Mouse (Mus musculus): ENCODE results near the gene Vav2. TPM values are rescaled to one million over a fixed set of nuclear protein-coding genes. Genes with fewer than 3 reads are reported as not detected.

Gene Vav2
- polyA plus RNA-seq, 1 experiment: 30.9 TPM

DNA sequence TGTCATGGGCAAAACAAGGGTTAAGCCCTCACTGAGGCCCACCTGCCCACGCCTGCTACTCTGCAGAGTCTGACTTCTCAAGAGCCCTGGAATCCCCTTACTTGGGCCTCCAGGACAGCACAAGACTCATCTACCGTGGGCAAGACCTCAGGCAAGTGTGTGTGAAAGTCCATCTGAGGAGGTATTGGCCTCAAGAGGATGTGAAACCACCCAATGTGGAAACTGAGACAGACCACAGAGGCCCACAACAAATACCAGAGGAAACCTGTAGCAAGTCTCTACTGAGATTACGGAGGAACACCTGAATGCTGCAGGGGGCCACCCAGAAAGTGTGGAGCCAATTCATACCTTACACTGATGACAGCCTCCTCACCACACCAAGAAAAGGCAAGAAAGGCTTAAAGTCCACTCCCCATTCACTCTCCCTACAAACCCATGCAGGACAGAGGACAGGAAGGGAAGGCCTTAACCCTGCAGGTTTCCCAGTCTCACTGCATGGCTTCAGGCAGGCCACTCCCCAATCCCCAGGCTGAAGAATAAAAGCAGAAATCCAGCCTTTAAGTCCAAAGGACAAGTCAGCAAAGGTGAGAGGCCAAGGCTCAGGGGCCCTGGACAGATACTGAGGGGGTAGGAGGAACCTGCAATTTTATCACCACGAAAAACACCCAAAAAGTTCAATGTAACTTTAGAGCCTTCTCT is 42.6 kb upstream of the Vav2 start:
- TF ChIP-seq CTCF (IDR thresholded peaks at IDR 0.05; ENCODE audit: insufficient read depth, low read length) (no peak), POLR2A (IDR thresholded peaks at IDR 0.05; ENCODE audit: borderline replicate concordance, extremely low read depth, low read depth, low read length) (no peak)

DNA sequence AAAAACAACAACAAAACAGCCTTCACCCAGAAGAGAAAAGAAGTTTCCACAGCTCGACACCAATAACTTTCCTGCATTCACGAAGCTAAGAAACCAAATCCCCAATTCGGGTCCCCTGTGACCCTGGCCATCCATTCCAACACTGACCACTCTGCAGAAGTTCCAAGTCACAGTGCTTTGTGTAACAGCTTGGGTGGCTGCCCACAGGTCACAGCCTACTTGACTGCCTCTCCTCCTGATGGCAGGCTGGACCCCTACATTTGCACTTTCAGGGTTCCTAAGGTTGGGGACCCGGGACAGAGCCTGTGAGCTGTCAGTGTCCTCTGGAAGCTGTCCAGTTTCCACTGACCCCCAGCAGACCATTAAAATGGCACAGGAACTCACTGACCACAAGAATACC is 36.1 kb upstream of the Vav2 start:
- DNase-seq: no peak
- no peak overlapping the region for H3K4me3 ChIP-seq (replicated peaks; ENCODE audit: extremely low read depth, low read depth, low read length)
- 80% methylated on average over 4 of the region's 4 CpGs for WGBS
- TF ChIP-seq CTCF (IDR thresholded peaks at IDR 0.05; ENCODE audit: insufficient read depth, low read length) (no peak), POLR2A (IDR thresholded peaks at IDR 0.05; ENCODE audit: borderline replicate concordance, extremely low read depth, low read depth, low read length) (no peak)
- no peaks in the 10 kb centered on the region; the same call in 1 of the 2 replicates for H3K4me1 ChIP-seq (ENCODE audit: control insufficient read depth, insufficient read depth, low read length)

More for the DNA sequence above, 42.6 kb upstream of the Vav2 start:
- no peak for DNase-seq
- H3K4me1 ChIP-seq (ENCODE audit: control insufficient read depth, insufficient read depth, low read length): peaks cover 14% of the 10 kb centered on the region
- WGBS: 73% methylated on average over 4 of the region's 4 CpGs
- no peak overlapping the region for H3K4me3 ChIP-seq (replicated peaks; ENCODE audit: extremely low read depth, low read depth, low read length)

DNA sequence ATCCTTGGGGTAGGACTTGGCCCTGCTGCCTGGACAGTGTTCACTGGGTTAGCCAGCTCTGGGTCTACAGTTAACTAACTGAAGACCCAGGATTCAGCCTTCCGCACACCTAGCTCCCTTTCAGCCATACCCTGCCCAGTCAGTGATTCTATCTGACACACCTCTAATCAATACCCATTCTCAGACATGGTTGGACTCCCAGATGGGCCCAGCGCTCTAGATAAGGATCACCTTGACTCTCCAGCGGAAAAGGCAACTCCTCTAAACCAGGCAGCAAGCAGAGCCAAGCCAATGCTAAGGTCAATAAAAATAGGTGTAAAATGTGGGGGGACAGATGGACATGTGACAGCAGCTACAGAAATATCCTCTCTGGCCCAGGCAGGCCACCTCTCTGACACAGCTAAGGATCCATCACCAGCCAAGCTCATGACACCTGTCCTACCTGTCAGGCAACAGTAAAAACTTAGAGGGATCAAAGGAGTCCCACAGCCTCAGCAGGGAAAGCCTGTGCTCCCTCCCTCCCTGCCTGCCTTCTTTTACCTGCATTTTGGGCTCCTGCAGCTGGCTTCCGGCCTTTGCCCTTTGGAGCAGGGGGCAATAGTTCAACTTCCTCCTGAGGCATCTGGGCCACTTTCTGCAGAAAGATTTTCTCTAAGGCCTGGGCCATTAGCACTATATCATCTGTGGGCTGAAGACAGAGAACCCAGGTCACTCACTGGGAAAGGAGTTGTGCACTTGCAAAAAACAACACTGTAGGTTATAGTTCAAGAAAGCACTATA is 35.2 kb upstream of the Vav2 start:
- WGBS: 94% methylated on average over 4 of the region's 4 CpGs
- TF ChIP-seq POLR2A (IDR thresholded peaks at IDR 0.05; ENCODE audit: borderline replicate concordance, extremely low read depth, low read depth, low read length) (no peak), CTCF (IDR thresholded peaks at IDR 0.05; ENCODE audit: insufficient read depth, low read length) (no peak)
- Histone ChIP-seq H3K4me1 (ENCODE audit: control insufficient read depth, insufficient read depth, low read length) (no peaks in the 10 kb centered on the region), H3K4me3 (replicated peaks; ENCODE audit: extremely low read depth, low read depth, low read length) (no peak overlapping the region)
- no peak for DNase-seq

DNA sequence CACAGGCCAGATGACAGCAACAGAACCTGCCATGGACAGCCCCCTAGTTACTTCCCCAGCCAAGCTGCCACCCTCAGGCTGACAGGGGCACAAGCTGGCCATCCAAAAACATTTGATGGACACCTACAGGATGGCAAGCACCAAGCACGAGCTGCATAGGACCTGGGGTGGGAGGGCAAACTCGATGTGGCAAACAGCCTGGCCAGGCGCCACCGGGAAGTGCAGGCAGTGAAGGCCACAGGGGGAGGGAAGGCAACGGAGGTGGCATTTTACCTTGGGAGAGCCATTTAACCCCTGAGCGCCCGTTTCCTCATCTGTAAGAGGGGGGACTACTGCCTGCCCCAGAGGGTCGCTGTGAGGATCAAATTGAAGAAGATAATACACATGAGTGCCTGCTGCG is 33.8 kb upstream of the Vav2 start:
- Histone ChIP-seq H3K4me1 (ENCODE audit: control insufficient read depth, insufficient read depth, low read length) (no peaks in the 10 kb centered on the region), H3K4me3 (replicated peaks; ENCODE audit: extremely low read depth, low read depth, low read length) (no peak overlapping the region)
- WGBS: 61% methylated on average over 9 of the region's 9 CpGs
- no peak for DNase-seq
- TF ChIP-seq POLR2A (IDR thresholded peaks at IDR 0.05; ENCODE audit: borderline replicate concordance, extremely low read depth, low read depth, low read length) (no peak), CTCF (IDR thresholded peaks at IDR 0.05; ENCODE audit: insufficient read depth, low read length) (no peak)

DNA sequence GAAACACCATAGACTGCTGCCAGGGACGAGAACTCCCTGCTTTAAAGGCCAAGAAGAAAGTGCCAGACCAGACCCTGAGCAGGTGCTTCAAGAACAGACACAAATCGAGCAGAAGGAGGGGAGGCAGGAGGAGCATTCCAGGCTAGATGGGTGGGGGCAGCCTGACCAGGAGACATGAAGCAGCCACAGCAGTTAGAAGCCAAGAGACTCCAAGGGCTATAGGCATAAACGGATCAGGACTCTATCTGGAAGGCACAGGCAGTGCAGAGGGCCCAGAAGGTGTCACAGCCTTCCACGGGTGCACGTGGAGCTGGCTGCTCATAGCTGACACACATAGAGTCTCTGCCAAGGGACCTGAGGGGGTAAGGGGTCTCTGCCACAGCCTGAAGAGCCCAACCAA is 33.3 kb upstream of the Vav2 start:
- TF ChIP-seq CTCF (IDR thresholded peaks at IDR 0.05; ENCODE audit: insufficient read depth, low read length) (no peak), POLR2A (IDR thresholded peaks at IDR 0.05; ENCODE audit: borderline replicate concordance, extremely low read depth, low read depth, low read length) (no peak)
- Histone ChIP-seq H3K4me3 (replicated peaks; ENCODE audit: extremely low read depth, low read depth, low read length) (no peak overlapping the region), H3K4me1 (ENCODE audit: control insufficient read depth, insufficient read depth, low read length) (no peaks in the 10 kb centered on the region)
- 81% methylated on average over 5 of the region's 5 CpGs for WGBS
- DNase-seq: no peak

DNA sequence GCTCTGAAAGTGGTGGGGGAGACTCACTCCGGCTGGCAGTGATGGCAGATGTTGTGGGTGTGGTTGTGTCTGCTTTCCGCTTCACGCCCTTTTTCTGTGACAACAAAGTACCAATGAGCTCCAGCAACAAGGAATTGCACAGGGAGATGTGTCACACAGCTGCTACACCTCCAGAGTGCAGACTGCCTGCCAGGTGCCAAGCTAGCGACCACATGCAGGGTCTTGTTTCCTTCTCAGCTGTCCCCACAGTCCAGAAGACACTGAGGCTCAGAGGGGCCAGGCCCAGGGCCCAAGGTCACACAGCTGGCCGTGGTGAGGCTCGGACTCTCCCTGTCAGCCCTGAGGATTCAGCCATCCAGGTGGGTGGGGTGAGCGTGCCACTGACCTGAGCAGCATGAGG is 32.9 kb upstream of the Vav2 start:
- no peak for TF ChIP-seq CTCF (IDR thresholded peaks at IDR 0.05; ENCODE audit: insufficient read depth, low read length)
- TF ChIP-seq POLR2A (IDR thresholded peaks at IDR 0.05; ENCODE audit: borderline replicate concordance, extremely low read depth, low read depth, low read length): no peak

DNA sequence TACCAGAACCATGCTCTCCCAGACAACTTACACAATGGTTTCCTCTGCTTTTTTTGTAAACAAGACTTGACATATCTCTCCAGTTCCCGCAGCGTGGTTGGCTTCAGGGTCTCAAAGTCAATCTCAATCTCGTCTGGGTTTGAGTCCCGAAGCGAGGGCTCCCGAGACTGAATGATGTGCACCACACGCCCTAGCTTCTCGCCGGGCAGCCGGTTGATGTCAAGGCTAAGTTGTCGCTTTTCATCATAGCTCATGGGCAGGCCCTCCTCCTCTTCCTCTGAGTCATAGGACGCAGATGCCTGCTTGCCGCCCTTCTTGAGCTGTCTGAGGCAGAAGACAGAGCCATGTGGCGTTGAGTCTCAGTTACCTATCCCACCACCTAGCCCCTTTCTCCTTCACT is 23.4 kb upstream of the Vav2 start:
- TF ChIP-seq CTCF (IDR thresholded peaks at IDR 0.05; ENCODE audit: insufficient read depth, low read length) (no peak), POLR2A (IDR thresholded peaks at IDR 0.05; ENCODE audit: borderline replicate concordance, extremely low read depth, low read depth, low read length) (no peak)
- no peaks in the 10 kb centered on the region for H3K4me1 ChIP-seq (ENCODE audit: control insufficient read depth, insufficient read depth, low read length)
- 75% methylated on average over 14 of the region's 14 CpGs for WGBS
- no peak for DNase-seq
- H3K4me3 ChIP-seq (replicated peaks; ENCODE audit: extremely low read depth, low read depth, low read length): no peak overlapping the region

More for the DNA sequence above, 32.9 kb upstream of the Vav2 start:
- DNase-seq: no peak
- H3K4me3 ChIP-seq (replicated peaks; ENCODE audit: extremely low read depth, low read depth, low read length): no peak overlapping the region
- no peaks in the 10 kb centered on the region for H3K4me1 ChIP-seq (ENCODE audit: control insufficient read depth, insufficient read depth, low read length)
- 88% methylated on average over 7 of the region's 7 CpGs for WGBS

DNA sequence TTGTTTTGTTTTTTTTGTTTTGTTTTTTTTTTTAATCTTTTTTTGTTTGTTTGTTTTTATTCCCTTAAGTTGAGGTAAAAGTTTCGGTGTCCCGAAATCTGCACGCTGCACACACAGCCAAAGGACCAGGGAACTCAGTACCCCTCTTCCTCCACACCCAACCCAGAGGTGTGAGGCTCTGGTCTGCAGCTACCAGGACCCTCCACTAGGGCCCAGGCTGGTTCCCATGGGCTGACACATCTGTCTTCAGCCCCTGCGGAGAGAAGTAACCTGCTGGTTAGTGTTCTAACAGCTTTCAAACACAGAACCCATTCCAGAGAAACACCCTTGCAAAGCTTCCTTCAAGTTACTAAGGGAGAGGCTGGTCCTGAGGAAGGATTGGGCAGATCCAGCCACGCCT is 20.9 kb upstream of the Vav2 start:
- TF ChIP-seq CTCF (IDR thresholded peaks at IDR 0.05; ENCODE audit: insufficient read depth, low read length) (no peak), POLR2A (IDR thresholded peaks at IDR 0.05; ENCODE audit: borderline replicate concordance, extremely low read depth, low read depth, low read length) (no peak)
- no peak overlapping the region for H3K4me3 ChIP-seq (replicated peaks; ENCODE audit: extremely low read depth, low read depth, low read length)
- 89% methylated on average over 5 of the region's 5 CpGs for WGBS
- DNase-seq: no peak
- H3K4me1 ChIP-seq (ENCODE audit: control insufficient read depth, insufficient read depth, low read length): 0 out of 2 replicates have a peak, but pooled peaks cover 1% of the 10 kb centered on the region

DNA sequence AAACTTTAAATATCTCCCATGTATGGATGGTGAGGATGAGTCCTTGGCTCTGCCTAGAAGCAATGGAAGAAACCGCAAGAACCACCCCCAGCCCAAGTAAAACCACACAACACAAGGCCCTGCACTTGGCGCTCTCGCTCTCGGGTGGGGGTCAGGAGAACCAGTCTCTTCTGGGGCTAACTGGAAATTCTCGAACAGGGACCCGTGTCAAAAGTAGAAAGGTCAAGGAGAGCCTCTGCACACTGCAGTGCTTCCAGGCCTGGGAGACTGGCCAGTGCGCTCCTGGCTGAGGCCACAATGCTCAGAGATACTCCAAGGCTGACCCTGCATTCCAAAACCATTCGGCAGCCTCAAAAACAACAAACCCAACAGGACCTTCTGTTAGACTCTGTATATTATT is 20.0 kb upstream of the Vav2 start:
- 84% methylated on average over 8 of the region's 8 CpGs for WGBS
- no peak for DNase-seq
- TF ChIP-seq CTCF (IDR thresholded peaks at IDR 0.05; ENCODE audit: insufficient read depth, low read length) (no peak), POLR2A (IDR thresholded peaks at IDR 0.05; ENCODE audit: borderline replicate concordance, extremely low read depth, low read depth, low read length) (no peak)
- 0 out of 2 replicates have a peak, but pooled peaks cover 4% of the 10 kb centered on the region for H3K4me1 ChIP-seq (ENCODE audit: control insufficient read depth, insufficient read depth, low read length)
- no peak overlapping the region for H3K4me3 ChIP-seq (replicated peaks; ENCODE audit: extremely low read depth, low read depth, low read length)
